Mouse (Mus musculus): ENCODE results near the gene Klk6. TPM values are rescaled to one million over a fixed set of nuclear protein-coding genes. Genes with fewer than 3 reads are reported as not detected.

Gene Klk6
- polyA plus RNA-seq, 1 experiment from 2014 or later, result not detected

DNA sequence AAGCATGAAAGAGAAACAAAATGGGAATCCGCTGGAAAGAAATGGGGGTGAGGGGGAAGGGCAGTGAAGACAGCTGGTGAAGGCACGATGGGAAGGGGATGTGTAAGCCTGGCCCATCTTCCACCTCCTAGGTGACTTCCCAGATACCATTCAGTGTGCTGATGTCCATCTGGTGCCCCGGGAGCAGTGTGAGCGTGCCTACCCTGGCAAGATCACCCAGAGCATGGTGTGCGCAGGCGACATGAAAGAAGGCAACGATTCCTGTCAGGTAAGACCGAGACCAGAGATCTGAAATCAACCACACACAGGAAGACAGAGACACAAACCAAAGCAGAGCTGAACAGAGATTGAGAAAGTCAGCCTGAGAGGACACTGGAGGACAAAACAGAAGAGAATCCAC is 4.7 kb downstream of the Klk6 start:
- WGBS, result 85% methylated on average over 8 of the region's 8 CpGs
- Histone ChIP-seq H3K9me3 (replicated peaks) (no peaks in the 10 kb centered on the region), H3K4me3 (no peak overlapping the region), H3K4me2 (no peak overlapping the region), H3K9ac (no peak overlapping the region), H3K27ac (no peak overlapping the region), H3K27me3 (no peaks in the 10 kb centered on the region), H3K4me1 (no peaks in the 10 kb centered on the region), H3K36me3 (ENCODE audit: poor library complexity, severe bottlenecking) (no peaks in the 10 kb centered on the region)
- no peak for ATAC-seq

GRCm38 (mm10) chr7:43841701-43842100 is 17.4 kb downstream of the Klk6 start, which contains the start of gene Klk5:
Gene Klk5, plus strand, starts transcription at chr7:43841971.
- Histone ChIP-seq H3K27ac (no peak within 1 kb of the TSS), H3K4me3 (no peak within 1 kb of the TSS), H3K27me3 (no peaks in the 10 kb centered on the region), H3K9ac (no peak within 1 kb of the TSS), H3K4me2 (no peak within 1 kb of the TSS), H3K36me3 (ENCODE audit: poor library complexity, severe bottlenecking) (no peaks in the 10 kb centered on the region), H3K4me1 (no peaks in the 10 kb centered on the region), H3K9me3 (replicated peaks) (no peaks in the 10 kb centered on the region)
- ATAC-seq, result no peak
- 60% methylated on average over 3 of the region's 3 CpGs for WGBS

- H3K36me3 ChIP-seq (ENCODE audit: poor library complexity, severe bottlenecking), result no peaks in the 10 kb centered on the region
- no peaks in the 10 kb centered on the region for H3K4me1 ChIP-seq
- H3K9ac ChIP-seq, result no peak overlapping the region
- WGBS, result 89% methylated on average over 4 of the region's 4 CpGs
- no peak for ATAC-seq
- H3K4me3 ChIP-seq, result no peak overlapping the region
- no peak overlapping the region for H3K27ac ChIP-seq
- H3K9me3 ChIP-seq (replicated peaks), result no peaks in the 10 kb centered on the region
- H3K27me3 ChIP-seq, result no peaks in the 10 kb centered on the region
- H3K4me2 ChIP-seq, result no peak overlapping the region
These were observed 19.5 kb downstream of the Klk6 start for GRCm38 (mm10) chr7:43843801-43844200.

- WGBS, result 89% methylated on average over 6 of the region's 6 CpGs
- Histone ChIP-seq H3K9me3 (replicated peaks) (no peaks in the 10 kb centered on the region), H3K27me3 (no peaks in the 10 kb centered on the region), H3K4me3 (no peak overlapping the region), H3K4me2 (no peak overlapping the region), H3K27ac (no peak overlapping the region), H3K4me1 (no peaks in the 10 kb centered on the region), H3K36me3 (ENCODE audit: poor library complexity, severe bottlenecking) (no peaks in the 10 kb centered on the region), H3K9ac (no peak overlapping the region)
- ATAC-seq, result no peak
These were observed 27.3 kb downstream of the Klk6 start for GRCm38 (mm10) chr7:43851616-43852015.

DNA sequence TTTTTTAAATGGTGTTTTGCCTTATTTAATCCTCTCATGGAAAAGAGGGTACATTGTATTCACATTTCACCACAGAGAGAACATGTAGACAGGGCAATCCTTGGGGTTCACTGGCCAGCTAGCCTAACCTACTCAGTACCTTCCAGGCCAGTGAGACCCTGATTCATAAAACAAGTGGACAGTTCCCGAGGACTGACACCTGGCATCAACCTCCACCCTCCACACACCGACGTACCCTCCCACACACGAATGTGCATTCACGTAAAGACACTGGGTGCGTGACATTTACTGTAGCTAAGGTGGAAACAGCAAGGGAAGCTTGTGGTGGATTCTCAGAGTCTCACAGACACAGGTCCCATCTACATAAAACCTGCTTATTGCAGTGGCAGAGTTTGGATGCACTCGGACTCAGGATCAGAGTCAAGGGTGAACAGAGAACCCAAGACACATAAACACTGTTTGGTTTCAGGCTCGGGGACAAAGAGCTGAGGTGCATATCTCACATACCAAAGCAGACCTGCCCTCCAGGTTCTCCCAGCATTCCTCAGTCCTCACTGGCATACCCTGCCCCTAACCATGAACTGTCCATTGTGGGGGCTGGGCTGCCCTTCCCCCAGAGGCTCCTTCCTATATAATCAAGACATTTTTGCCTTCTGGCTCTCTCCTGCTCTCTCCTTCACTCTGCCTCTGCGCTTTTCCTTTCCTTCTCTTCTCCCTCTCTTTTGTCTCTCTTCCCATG is 30.5 kb downstream of the Klk6 start:
- Histone ChIP-seq H3K4me3 (no peak overlapping the region), H3K27me3 (no peaks in the 10 kb centered on the region), H3K27ac (no peak overlapping the region), H3K4me1 (no peaks in the 10 kb centered on the region), H3K4me2 (no peak overlapping the region), H3K9ac (no peak overlapping the region), H3K36me3 (ENCODE audit: poor library complexity, severe bottlenecking) (no peaks in the 10 kb centered on the region), H3K9me3 (replicated peaks) (no peaks in the 10 kb centered on the region)
- 88% methylated on average over 9 of the region's 9 CpGs for WGBS
- ATAC-seq, result no peak

- WGBS, result 77% methylated on average over 3 of the region's 3 CpGs
- no peak overlapping the region for H3K27ac ChIP-seq
These were observed 31.4 kb downstream of the Klk6 start for GRCm38 (mm10) chr7:43855709-43856108.

DNA sequence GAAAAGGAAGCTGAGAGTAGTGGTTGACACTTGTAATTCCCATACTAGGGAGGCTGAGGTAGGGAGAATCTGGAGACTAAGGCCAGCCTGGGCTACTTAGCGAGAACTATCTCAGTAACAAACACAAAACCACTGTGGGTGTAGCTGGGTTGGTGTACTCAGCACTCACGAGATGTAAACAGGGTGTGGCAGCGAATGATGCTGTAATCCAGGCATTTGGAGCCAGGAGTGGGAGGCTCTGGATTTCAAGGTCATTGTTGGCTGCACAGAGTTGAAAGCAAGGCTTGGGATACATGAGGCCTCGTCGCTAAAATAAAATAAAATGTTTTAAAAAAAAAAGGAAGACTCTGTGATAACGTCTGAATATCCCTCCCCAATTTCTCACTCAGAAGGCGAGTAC is 32.0 kb downstream of the Klk6 start:
- no peak overlapping the region for H3K4me3 ChIP-seq
- no peak overlapping the region for H3K27ac ChIP-seq
- no peaks in the 10 kb centered on the region for H3K36me3 ChIP-seq (ENCODE audit: poor library complexity, severe bottlenecking)
- 84% methylated on average over 7 of the region's 7 CpGs for WGBS
- no peak overlapping the region for H3K9ac ChIP-seq
- H3K4me1 ChIP-seq, result no peaks in the 10 kb centered on the region
- H3K4me2 ChIP-seq, result no peak overlapping the region
- no peak for ATAC-seq
- H3K9me3 ChIP-seq (replicated peaks), result no peaks in the 10 kb centered on the region
- H3K27me3 ChIP-seq, result no peaks in the 10 kb centered on the region

More at GRCm38 (mm10) chr7:43855709-43856108, 31.4 kb downstream of the Klk6 start:
- Histone ChIP-seq H3K36me3 (ENCODE audit: poor library complexity, severe bottlenecking) (no peaks in the 10 kb centered on the region), H3K9me3 (replicated peaks) (no peaks in the 10 kb centered on the region), H3K4me3 (no peak overlapping the region), H3K4me1 (no peaks in the 10 kb centered on the region), H3K27me3 (no peaks in the 10 kb centered on the region), H3K4me2 (no peak overlapping the region), H3K9ac (no peak overlapping the region)
- no peak for ATAC-seq

GRCm38 (mm10) chr7:43857501-43857900 is 33.2 kb downstream of the Klk6 start:
- no peak overlapping the region for H3K27ac ChIP-seq

GRCm38 (mm10) chr7:43860411-43860810 is 36.1 kb downstream of the Klk6 start:
- no peaks in the 10 kb centered on the region for H3K4me1 ChIP-seq
- H3K9me3 ChIP-seq (replicated peaks), result no peaks in the 10 kb centered on the region
- no peak overlapping the region for H3K4me3 ChIP-seq
- H3K9ac ChIP-seq, result no peak overlapping the region
- no peak overlapping the region for H3K27ac ChIP-seq
- H3K27me3 ChIP-seq, result no peaks in the 10 kb centered on the region
- ATAC-seq, result no peak
- H3K4me2 ChIP-seq, result no peak overlapping the region
- H3K36me3 ChIP-seq (ENCODE audit: poor library complexity, severe bottlenecking), result no peaks in the 10 kb centered on the region
- 31% methylated on average over 8 of the region's 8 CpGs for WGBS

More at GRCm38 (mm10) chr7:43857501-43857900, 33.2 kb downstream of the Klk6 start:
- ATAC-seq, result no peak
- H3K9ac ChIP-seq, result no peak overlapping the region
- no peak overlapping the region for H3K4me2 ChIP-seq
- no peaks in the 10 kb centered on the region for H3K36me3 ChIP-seq (ENCODE audit: poor library complexity, severe bottlenecking)
- no peaks in the 10 kb centered on the region for H3K9me3 ChIP-seq (replicated peaks)
- H3K27me3 ChIP-seq, result no peaks in the 10 kb centered on the region
- H3K4me3 ChIP-seq, result no peak overlapping the region
- 94% methylated on average over 12 of the region's 12 CpGs for WGBS
- no peaks in the 10 kb centered on the region for H3K4me1 ChIP-seq

- H3K27me3 ChIP-seq, result no peaks in the 10 kb centered on the region
- H3K36me3 ChIP-seq (ENCODE audit: poor library complexity, severe bottlenecking), result no peaks in the 10 kb centered on the region
- H3K9ac ChIP-seq, result no peak overlapping the region
- 3% methylated on average over 10 of the region's 10 CpGs for WGBS
- no peaks in the 10 kb centered on the region for H3K9me3 ChIP-seq (replicated peaks)
- H3K4me2 ChIP-seq, result no peak overlapping the region
- H3K4me1 ChIP-seq, result no peaks in the 10 kb centered on the region
- no peak overlapping the region for H3K4me3 ChIP-seq
- ATAC-seq, result peak; percentile 48; the same call in 1 of the 2 replicates
- no peak overlapping the region for H3K27ac ChIP-seq
These were observed 48.9 kb downstream of the Klk6 start for GRCm38 (mm10) chr7:43873237-43873636.

DNA sequence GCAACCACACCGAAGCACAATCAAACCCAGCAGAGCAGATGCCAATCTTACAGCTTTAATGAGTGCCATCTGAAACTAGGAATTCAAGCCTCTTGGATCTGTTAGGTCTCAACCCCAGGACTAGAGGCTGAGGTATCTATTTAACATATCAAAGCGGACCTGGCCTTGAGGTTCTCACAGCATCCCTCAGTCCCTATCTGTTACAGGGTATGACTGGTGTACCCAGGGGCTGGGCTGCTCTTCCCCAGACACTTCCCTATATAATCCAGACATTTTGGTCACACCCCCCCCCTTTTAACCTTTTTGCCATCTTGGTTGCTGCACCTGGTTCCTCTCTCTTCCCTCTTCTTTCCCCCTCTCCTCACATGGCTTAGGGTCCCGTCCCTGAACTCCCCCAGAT is 49.4 kb downstream of the Klk6 start:
- no peaks in the 10 kb centered on the region for H3K27me3 ChIP-seq
- ATAC-seq, result no peak
- 67% methylated on average over 3 of the region's 3 CpGs for WGBS
- H3K9me3 ChIP-seq (replicated peaks), result no peaks in the 10 kb centered on the region
- H3K36me3 ChIP-seq (ENCODE audit: poor library complexity, severe bottlenecking), result no peaks in the 10 kb centered on the region
- H3K4me2 ChIP-seq, result no peak overlapping the region
- no peaks in the 10 kb centered on the region for H3K4me1 ChIP-seq
- no peak overlapping the region for H3K27ac ChIP-seq
- H3K4me3 ChIP-seq, result no peak overlapping the region
- H3K9ac ChIP-seq, result no peak overlapping the region

DNA sequence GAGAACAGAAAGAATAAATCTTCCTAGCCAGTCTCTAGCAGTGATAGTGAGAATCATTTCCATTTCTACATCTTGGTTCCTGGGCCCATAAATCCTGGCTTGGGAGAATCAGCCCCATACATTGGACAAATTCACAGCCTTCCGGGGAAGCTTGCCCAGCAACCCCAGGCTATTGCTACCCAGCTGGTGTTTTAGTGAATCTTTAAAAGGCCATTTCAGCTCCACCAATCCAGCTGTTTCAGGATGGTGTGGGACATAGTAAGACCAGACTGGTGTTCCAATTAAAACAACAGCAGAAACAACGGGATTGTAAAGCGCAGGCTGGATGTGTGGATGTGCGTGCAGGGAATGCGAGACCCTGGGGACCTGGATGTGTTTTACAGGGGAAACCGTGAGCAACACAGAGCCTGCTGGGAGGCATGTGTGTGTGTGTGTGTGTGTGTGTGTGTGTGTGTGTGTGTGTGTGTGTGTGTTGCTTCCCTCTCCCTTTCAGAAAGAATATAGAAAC is 50.6 kb downstream of the Klk6 start:
- Histone ChIP-seq H3K27me3 (no peaks in the 10 kb centered on the region), H3K4me1 (no peaks in the 10 kb centered on the region), H3K27ac (no peak overlapping the region), H3K9me3 (replicated peaks) (no peaks in the 10 kb centered on the region), H3K4me3 (no peak overlapping the region), H3K4me2 (no peak overlapping the region), H3K9ac (no peak overlapping the region), H3K36me3 (ENCODE audit: poor library complexity, severe bottlenecking) (no peaks in the 10 kb centered on the region)
- WGBS, result 88% methylated on average over 6 of the region's 6 CpGs
- no peak for ATAC-seq

DNA sequence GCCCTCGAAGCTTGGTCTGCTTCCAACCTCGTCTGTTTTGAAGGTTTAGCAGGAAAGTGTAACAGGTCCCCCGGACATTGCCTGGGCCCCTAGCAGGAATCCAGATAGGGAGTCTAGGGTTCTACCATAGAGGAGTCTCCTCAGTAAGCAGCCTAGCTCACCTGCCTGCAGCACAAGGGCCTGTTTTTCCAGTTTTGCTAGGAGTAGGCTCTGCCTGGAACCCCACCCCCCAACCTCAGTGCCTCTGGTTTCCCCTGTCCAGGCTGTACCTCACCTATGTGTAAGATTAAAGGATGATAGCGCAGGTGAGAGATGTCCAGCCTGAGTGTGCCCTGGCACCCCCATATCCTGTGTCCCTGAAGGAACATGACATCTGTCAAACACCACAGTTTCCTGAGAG is 52.1 kb downstream of the Klk6 start:
- ATAC-seq, result no peak
- no peaks in the 10 kb centered on the region for H3K36me3 ChIP-seq (ENCODE audit: poor library complexity, severe bottlenecking)
- H3K27ac ChIP-seq, result no peak overlapping the region
- H3K4me2 ChIP-seq, result no peak overlapping the region
- no peaks in the 10 kb centered on the region for H3K27me3 ChIP-seq
- WGBS, result 82% methylated on average over 4 of the region's 4 CpGs
- no peak overlapping the region for H3K9ac ChIP-seq
- no peaks in the 10 kb centered on the region for H3K9me3 ChIP-seq (replicated peaks)
- no peaks in the 10 kb centered on the region for H3K4me1 ChIP-seq
- no peak overlapping the region for H3K4me3 ChIP-seq
